Mouse (Mus musculus) gastrocnemius, adult 2 months (tissue): ENCODE results near the gene Galnt18. TPM values are rescaled to one million over a fixed set of nuclear protein-coding genes. Genes with fewer than 3 reads are reported as not detected.
A peak's percentile ranks its signal among the peaks of the same experiment; 100 is the strongest.

Experiments used
- DNase-seq: peaks from one replicate; pipeline ENCODE4 v3.0.0; 2022
- H3K27ac ChIP-seq: fragments of 200-600 bp; 2 replicates; pipeline ENCODE4 v1.8.1; 2022; ENCODE audit warnings: mild to moderate bottlenecking
- H3K4me3 ChIP-seq: fragments of 200-600 bp; 2 replicates; pipeline ENCODE4 v1.8.1; 2022; ENCODE audit warnings: mild to moderate bottlenecking, moderate library complexity
- CTCF ChIP-seq: fragments of 200-600 bp; IDR thresholded peaks from 2 replicates; pipeline ENCODE4 v1.8.1; 2022; ENCODE audit warnings: antibody characterized with exemption, mild to moderate bottlenecking, moderate library complexity
- intact Hi-C: fragments of 180-260 bp; cut with DNase I; formaldehyde crosslinking; loops from one replicate; pipeline ENCODE4 v1.15.1; 2025
- total RNA-seq, 2 experiments: library from RNA; stranded (reverse); gene quantifications; 2 replicates each; pipeline ENCODE4 v1.2.3; 2021

Galnt18 gene
- total RNA-seq, 2 experiments from 2014 or later = 3.1 to 4.4 TPM

DNA sequence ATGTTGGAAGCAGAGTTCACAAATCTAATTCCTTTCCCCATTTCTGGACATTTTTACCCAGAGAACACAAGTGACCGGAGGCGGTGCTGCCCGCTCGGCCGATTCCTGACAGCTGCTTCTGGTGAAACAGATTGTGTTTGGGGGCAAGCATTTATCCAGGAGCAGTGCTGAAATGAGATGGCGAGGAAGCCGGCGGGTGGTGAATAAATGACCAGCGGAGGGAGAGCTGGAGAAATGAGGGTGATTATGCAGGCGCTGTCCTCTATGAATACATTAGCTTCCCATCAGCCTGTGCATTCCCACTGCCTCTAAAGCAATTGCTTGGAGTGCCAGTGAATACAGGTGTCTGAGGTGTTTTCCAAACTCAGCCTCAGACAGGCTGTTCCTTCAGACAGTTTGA is 232.7 kb downstream of the Galnt18 start:
- intact Hi-C loops = no loop called here
- DNase-seq = no peak
- TF ChIP-seq CTCF = no peak
- no peak overlapping the region for H3K27ac ChIP-seq
- no peak overlapping the region for H3K4me3 ChIP-seq

GRCm38 (mm10) chr7:111545614-111546013 is 234.2 kb downstream of the Galnt18 start:
- Histone ChIP-seq H3K27ac (no peak overlapping the region), H3K4me3 (no peak overlapping the region)
- intact Hi-C loops = no loop called here
- no peak for TF ChIP-seq CTCF
- DNase-seq = no peak

DNA sequence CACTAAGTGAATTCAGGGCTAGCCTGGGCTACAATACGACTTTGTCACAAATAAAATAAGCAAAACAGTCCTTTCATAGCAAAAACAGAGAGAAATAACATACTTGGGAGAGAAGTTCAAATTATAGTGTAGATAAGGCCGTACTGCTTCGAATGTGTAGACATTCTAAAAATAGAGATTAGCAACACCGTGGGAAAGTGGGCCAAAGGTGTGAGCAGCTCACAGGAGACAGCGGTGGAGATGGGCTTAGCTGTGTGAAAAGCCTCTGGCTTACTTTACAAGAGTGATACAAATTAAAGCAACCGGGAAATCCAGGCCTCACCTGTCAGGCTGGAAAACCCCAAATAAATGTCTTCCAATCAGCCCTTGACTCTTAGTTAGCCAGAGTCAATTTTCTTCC is 241.8 kb downstream of the Galnt18 start:
- intact Hi-C loops = no loop called here

GRCm38 (mm10) chr7:111534826-111535405 is 244.9 kb downstream of the Galnt18 start:
- Histone ChIP-seq H3K27ac (no peak overlapping the region), H3K4me3 (no peak overlapping the region)
- no peak for DNase-seq
- TF ChIP-seq CTCF = no peak
- intact Hi-C loops = no loop called here

More for the DNA sequence above, 241.8 kb downstream of the Galnt18 start:
- TF ChIP-seq CTCF = no peak
- Histone ChIP-seq H3K27ac (peak overlapping the region; percentile 43; the same call in 1 of the 2 replicates), H3K4me3 (no peak overlapping the region)
- peak; percentile 28 for DNase-seq

GRCm38 (mm10) chr7:111528961-111529643 is 250.7 kb downstream of the Galnt18 start:
- intact Hi-C loops = no loop called here
- TF ChIP-seq CTCF = no peak
- Histone ChIP-seq H3K4me3 (no peak overlapping the region), H3K27ac (no peak overlapping the region)
- no peak for DNase-seq

DNA sequence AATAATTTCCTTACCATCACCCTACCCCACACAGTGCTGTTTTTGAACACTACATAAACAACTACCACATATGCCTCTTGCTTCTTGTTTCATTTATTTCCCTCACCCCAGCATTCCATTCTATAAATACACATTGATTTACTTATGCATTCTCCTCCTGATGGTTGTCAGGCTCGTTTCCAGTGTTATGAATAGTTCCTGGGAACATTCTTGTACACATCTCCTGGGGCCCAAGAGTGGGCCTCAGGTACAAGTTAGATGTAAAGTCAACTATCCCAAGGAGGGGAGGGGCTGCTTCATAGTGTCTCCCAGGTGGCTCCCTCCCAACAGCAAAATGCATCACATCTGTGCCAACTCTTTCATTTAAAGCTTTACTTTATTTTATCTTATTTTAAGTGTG is 251.3 kb downstream of the Galnt18 start:
- H3K27ac ChIP-seq = no peak overlapping the region
- H3K4me3 ChIP-seq = no peak overlapping the region
- no peak for TF ChIP-seq CTCF
- DNase-seq = no peak
- intact Hi-C loops = no loop called here

- intact Hi-C loops = no loop called here
- H3K4me3 ChIP-seq = no peak overlapping the region
- no peak overlapping the region for H3K27ac ChIP-seq
- DNase-seq = no peak
- no peak for TF ChIP-seq CTCF
Measured at GRCm38 (mm10) chr7:111520881-111521280, 258.9 kb downstream of the Galnt18 start.

DNA sequence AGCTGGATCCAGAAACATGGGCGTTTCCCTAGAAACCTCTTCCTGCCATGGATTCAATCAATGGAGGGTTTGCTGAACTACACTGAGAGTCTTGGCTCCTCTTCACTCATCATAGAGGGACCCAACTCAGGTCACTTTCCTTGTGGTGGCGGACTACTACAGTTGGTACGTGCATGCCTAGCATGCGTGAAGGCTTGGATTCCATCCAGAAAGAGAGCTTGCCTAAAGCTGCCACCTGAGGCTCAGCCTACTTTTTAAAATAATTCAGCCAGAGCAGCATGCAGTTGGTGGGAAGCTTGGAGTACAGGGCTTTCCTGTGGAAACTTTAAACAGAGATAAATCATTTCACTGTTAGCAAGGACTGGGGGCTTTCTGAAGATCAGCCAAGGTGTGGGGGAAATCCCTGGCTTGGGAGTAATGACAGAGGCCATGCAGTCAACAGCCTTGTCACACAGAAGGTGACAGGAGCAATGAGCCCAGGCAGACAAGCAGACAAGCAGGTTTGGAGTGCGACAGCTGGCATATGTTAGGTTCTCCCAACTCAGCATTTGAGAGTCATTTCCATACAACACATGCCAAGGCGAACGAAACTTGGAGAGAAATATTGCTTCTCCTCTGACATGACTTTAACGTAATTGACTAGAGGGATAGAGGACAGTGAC is 261.1 kb downstream of the Galnt18 start:
- no peak for DNase-seq
- H3K27ac ChIP-seq = no peak overlapping the region
- intact Hi-C loops = no loop called here
- no peak for TF ChIP-seq CTCF
- no peak overlapping the region for H3K4me3 ChIP-seq

- Histone ChIP-seq H3K27ac (no peak overlapping the region), H3K4me3 (no peak overlapping the region)
- no peak for TF ChIP-seq CTCF
- no peak for DNase-seq
- intact Hi-C loops = no loop called here
Measured at GRCm38 (mm10) chr7:111516882-111517281, 262.9 kb downstream of the Galnt18 start.

DNA sequence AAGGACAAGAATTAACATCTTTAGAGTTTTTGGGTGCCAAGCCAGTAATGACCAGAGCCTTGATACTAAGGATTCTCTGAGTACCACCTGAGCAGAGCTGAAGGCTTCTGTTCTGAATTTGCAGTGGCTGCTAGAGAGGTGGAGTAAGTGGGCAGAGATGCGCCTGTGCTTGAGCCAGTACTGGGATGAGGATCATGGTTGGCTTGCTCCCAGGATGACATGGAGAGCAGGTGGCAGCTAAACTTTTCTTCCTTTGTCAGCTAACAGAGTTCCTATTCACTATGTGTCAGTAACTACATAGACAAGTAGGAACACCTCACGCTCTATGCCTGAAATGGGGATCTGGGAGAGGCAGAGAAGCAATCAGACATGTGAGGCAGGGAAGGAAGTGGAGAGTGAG is 264.3 kb downstream of the Galnt18 start:
- no peak for TF ChIP-seq CTCF
- no peak for DNase-seq
- Histone ChIP-seq H3K4me3 (no peak overlapping the region), H3K27ac (no peak overlapping the region)
- intact Hi-C loops = no loop called here

DNA sequence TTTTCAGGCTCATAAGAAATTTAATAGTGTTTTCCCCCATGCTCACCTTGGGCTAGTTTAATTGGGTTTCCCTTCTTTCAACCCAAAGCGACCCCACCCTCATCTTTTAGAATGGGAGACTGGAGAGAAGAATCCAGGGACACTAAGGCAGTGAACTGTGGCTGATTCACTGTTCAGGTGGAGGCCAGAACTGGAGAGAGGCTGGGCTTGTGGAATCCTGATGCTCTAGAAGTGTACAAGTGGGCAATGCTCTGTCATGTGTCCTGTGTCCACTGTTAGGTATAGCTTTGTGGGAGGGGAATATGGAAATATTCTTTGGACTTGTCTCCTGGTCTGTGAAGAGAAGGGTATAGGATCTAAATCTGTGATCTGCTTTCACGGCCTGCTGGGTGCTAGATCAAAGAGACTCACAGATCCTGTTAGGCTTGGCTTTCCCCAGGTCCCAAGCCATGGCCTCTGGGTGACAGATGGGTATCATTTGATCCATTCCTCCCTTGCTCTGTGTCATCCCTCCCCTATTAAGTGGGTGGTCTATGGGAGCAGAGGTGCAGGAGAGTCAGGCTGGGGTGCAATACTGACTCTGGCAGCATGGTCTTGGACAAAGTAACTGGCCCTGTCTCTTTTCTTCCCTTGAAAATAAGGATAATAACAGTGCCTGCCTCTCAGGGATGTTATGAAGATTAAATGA is 270.5 kb downstream of the Galnt18 start:
- intact Hi-C loops = no loop called here
- Histone ChIP-seq H3K27ac (no peak overlapping the region), H3K4me3 (no peak overlapping the region)
- no peak for TF ChIP-seq CTCF
- no peak for DNase-seq

GRCm38 (mm10) chr7:111500616-111501015 is 279.2 kb downstream of the Galnt18 start:
- Histone ChIP-seq H3K4me3 (no peak overlapping the region), H3K27ac (no peak overlapping the region)
- no peak for DNase-seq
- intact Hi-C loops = no loop called here
- no peak for TF ChIP-seq CTCF

- no peak for TF ChIP-seq CTCF
- Histone ChIP-seq H3K4me3 (no peak overlapping the region), H3K27ac (no peak overlapping the region)
- no peak for DNase-seq
- intact Hi-C loops = loop anchor here (10.0 kb wide), 1 partner anchor 235 kb away; no protein-coding TSS in a partner anchor
Measured at GRCm38 (mm10) chr7:111499255-111499790, 280.5 kb downstream of the Galnt18 start.
